Mouse (Mus musculus): ENCODE measurements around the gene Chd3. TPM values are rescaled to one million over a fixed set of nuclear protein-coding genes. Genes with fewer than 3 reads are reported as not detected.

The Chd3 gene
- polyA plus RNA-seq, 2 experiments = 97.8 to 425 TPM

DNA sequence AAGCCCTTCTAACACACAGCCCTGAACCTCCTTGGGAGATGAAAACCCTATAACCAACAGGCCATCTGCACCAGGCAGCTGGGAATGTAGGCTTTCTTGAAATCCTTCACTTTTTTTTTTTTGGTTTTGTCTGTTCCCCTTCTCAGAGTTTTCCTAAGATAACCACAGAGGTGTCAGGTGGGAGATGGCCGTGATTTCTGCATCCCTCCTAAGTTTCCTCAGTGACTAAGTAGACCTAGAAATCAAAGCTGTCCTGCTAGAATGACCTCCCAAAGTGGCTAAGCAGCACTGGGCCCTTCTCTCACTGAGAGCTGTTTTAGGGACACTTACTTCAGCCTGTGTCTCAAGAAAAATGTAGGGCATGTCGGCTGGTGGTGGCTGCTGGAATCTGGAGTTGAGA is 71.4 kb downstream of the Chd3 start:
- 98% methylated on average over 2 of the region's 2 CpGs for WGBS
- ATAC-seq (ENCODE audit: low FRiP score, low read depth) (no peak), DNase-seq (ENCODE audit: low spot score) (no peak)
- Histone ChIP-seq H3K4me2 (replicated peaks; ENCODE audit: low read depth, low read length, severe bottlenecking) (no peak overlapping the region), H3K9me3 (ENCODE audit: control insufficient read depth, low read length) (no peaks in the 10 kb centered on the region), H3K36me3 (ENCODE audit: control insufficient read depth, insufficient read depth, low read length) (peaks cover 48% of the 10 kb centered on the region), H3K4me1 (ENCODE audit: control insufficient read depth, insufficient read depth, low read length) (no peaks in the 10 kb centered on the region), H3K4me3 (replicated peaks; ENCODE audit: low read length) (no peak overlapping the region), H3K27me3 (ENCODE audit: control insufficient read depth, insufficient read depth, low read length) (no peaks in the 10 kb centered on the region), H3K27ac (replicated peaks; ENCODE audit: low read depth, low read length) (no peak overlapping the region), H3K9ac (ENCODE audit: low read depth, low read length, severe bottlenecking) (no peak overlapping the region)
- TF ChIP-seq POLR2A (IDR thresholded peaks at IDR 0.05; ENCODE audit: borderline replicate concordance, extremely low read depth, insufficient read depth, insufficient read length) = no peak

GRCm38 (mm10) chr11:69295286-69295685 is 73.9 kb downstream of the Chd3 start:
- Histone ChIP-seq H3K27me3 (ENCODE audit: control insufficient read depth, insufficient read depth, low read length) (no peaks in the 10 kb centered on the region), H3K27ac (replicated peaks; ENCODE audit: low read depth, low read length) (no peak overlapping the region), H3K4me2 (replicated peaks; ENCODE audit: low read depth, low read length, severe bottlenecking) (no peak overlapping the region), H3K4me3 (replicated peaks; ENCODE audit: low read length) (no peak overlapping the region), H3K36me3 (ENCODE audit: control insufficient read depth, insufficient read depth, low read length) (peaks cover 26% of the 10 kb centered on the region), H3K9me3 (ENCODE audit: control insufficient read depth, low read length) (no peaks in the 10 kb centered on the region), H3K9ac (ENCODE audit: low read depth, low read length, severe bottlenecking) (no peak overlapping the region), H3K4me1 (ENCODE audit: control insufficient read depth, insufficient read depth, low read length) (no peaks in the 10 kb centered on the region)
- DNase-seq (ENCODE audit: low spot score) (no peak), ATAC-seq (ENCODE audit: low FRiP score, low read depth) (no peak)
- no peak for TF ChIP-seq POLR2A (IDR thresholded peaks at IDR 0.05; ENCODE audit: borderline replicate concordance, extremely low read depth, insufficient read depth, insufficient read length)
- 83% methylated on average over 3 of the region's 3 CpGs for WGBS

Other genes with a start within 250 kb of the Chd3 start
- 1.1 and 1.4 TPM in 2 replicates for gene Hes7, start 249.0 kb downstream of the Chd3 start, polyA plus RNA-seq (2012; rRNA removed)
- gene Hes7, start 249.0 kb downstream of the Chd3 start, polyA plus RNA-seq (2014; fragmentation: Nextera tagmentation; extraction: Ambion mirVana) = 0.30 and 0.77 TPM in 2 replicates
- 1.1 and 1.4 TPM in 2 replicates for gene 9130213A22Rik, start 246.8 kb downstream of the Chd3 start, polyA plus RNA-seq (2012; rRNA removed)
- gene 9130213A22Rik, start 246.8 kb downstream of the Chd3 start, polyA plus RNA-seq (2014; fragmentation: Nextera tagmentation; extraction: Ambion mirVana) = 0.41 and 0.77 TPM in 2 replicates
- 1.6 TPM in 2 replicates for gene Aloxe3, start 243.5 kb downstream of the Chd3 start, polyA plus RNA-seq (2012; rRNA removed)
- gene Aloxe3, start 243.5 kb downstream of the Chd3 start, polyA plus RNA-seq (2014; fragmentation: Nextera tagmentation; extraction: Ambion mirVana) = 1.6 and 2.2 TPM in 2 replicates
- 0.24 and 0.26 TPM in 2 replicates for gene Alox12b, start 212.4 kb downstream of the Chd3 start, polyA plus RNA-seq (2012; rRNA removed)
- gene Alox12b, start 212.4 kb downstream of the Chd3 start, polyA plus RNA-seq (2014; fragmentation: Nextera tagmentation; extraction: Ambion mirVana) = 0.26 and 0.83 TPM in 2 replicates
- 0.04 and 0.06 TPM in 2 replicates for gene Alox8, start 171.6 kb downstream of the Chd3 start, polyA plus RNA-seq (2012; rRNA removed)
- 0.08 and 0.15 TPM in 2 replicates for gene Alox8, start 171.6 kb downstream of the Chd3 start, polyA plus RNA-seq (2014; fragmentation: Nextera tagmentation; extraction: Ambion mirVana)
- gene Gucy2e, start 132.4 kb downstream of the Chd3 start, polyA plus RNA-seq (2012; rRNA removed) = 0.09 and 0.14 TPM in 2 replicates
- gene Gucy2e, start 132.4 kb downstream of the Chd3 start, polyA plus RNA-seq (2014; fragmentation: Nextera tagmentation; extraction: Ambion mirVana) = 0.06 and 0.12 TPM in 2 replicates
- gene Cntrob, start 45.6 kb downstream of the Chd3 start, polyA plus RNA-seq (2012; rRNA removed) = 40.0 and 44.0 TPM in 2 replicates
- 14.6 and 15.7 TPM in 2 replicates for gene Cntrob, start 45.6 kb downstream of the Chd3 start, polyA plus RNA-seq (2014; fragmentation: Nextera tagmentation; extraction: Ambion mirVana)
- gene Trappc1, start 45.4 kb downstream of the Chd3 start, polyA plus RNA-seq (2012; rRNA removed) = 92.7 and 93.7 TPM in 2 replicates
- 138 and 144 TPM in 2 replicates for gene Trappc1, start 45.4 kb downstream of the Chd3 start, polyA plus RNA-seq (2014; fragmentation: Nextera tagmentation; extraction: Ambion mirVana)
- 4.0 and 4.1 TPM in 2 replicates for gene Kcnab3, start 43.1 kb downstream of the Chd3 start, polyA plus RNA-seq (2012; rRNA removed)
- 2.0 and 2.2 TPM in 2 replicates for gene Kcnab3, start 43.1 kb downstream of the Chd3 start, polyA plus RNA-seq (2014; fragmentation: Nextera tagmentation; extraction: Ambion mirVana)
- gene Rnf227, start 28.9 kb downstream of the Chd3 start, polyA plus RNA-seq (2012; rRNA removed) = 10.5 and 12.2 TPM in 2 replicates
- gene Rnf227, start 28.9 kb downstream of the Chd3 start, polyA plus RNA-seq (2014; fragmentation: Nextera tagmentation; extraction: Ambion mirVana) = 13.6 and 17.8 TPM in 2 replicates
- 127 and 131 TPM in 2 replicates for gene Naa38, start 26.1 kb upstream of the Chd3 start, polyA plus RNA-seq (2012; rRNA removed)
- gene Naa38, start 26.1 kb upstream of the Chd3 start, polyA plus RNA-seq (2014; fragmentation: Nextera tagmentation; extraction: Ambion mirVana) = 161 and 171 TPM in 2 replicates
- gene Cyb5d1, start 26.2 kb upstream of the Chd3 start, polyA plus RNA-seq (2012; rRNA removed) = 29.5 and 32.7 TPM in 2 replicates
- 22.3 and 27.3 TPM in 2 replicates for gene Cyb5d1, start 26.2 kb upstream of the Chd3 start, polyA plus RNA-seq (2014; fragmentation: Nextera tagmentation; extraction: Ambion mirVana)
- 17.0 and 23.7 TPM in 2 replicates for gene Tmem88, start 28.8 kb upstream of the Chd3 start, polyA plus RNA-seq (2012; rRNA removed)
- 18.7 and 18.9 TPM in 2 replicates for gene Tmem88, start 28.8 kb upstream of the Chd3 start, polyA plus RNA-seq (2014; fragmentation: Nextera tagmentation; extraction: Ambion mirVana)
- 23.7 and 27.5 TPM in 2 replicates for gene Kdm6b, start 44.3 kb upstream of the Chd3 start, polyA plus RNA-seq (2012; rRNA removed)
- 31.4 and 36.4 TPM in 2 replicates for gene Kdm6b, start 44.3 kb upstream of the Chd3 start, polyA plus RNA-seq (2014; fragmentation: Nextera tagmentation; extraction: Ambion mirVana)
- 4.5 and 4.7 TPM in 2 replicates for gene Dnah2, start 179.7 kb upstream of the Chd3 start, polyA plus RNA-seq (2012; rRNA removed)
- gene Dnah2, start 179.7 kb upstream of the Chd3 start, polyA plus RNA-seq (2014; fragmentation: Nextera tagmentation; extraction: Ambion mirVana) = 3.6 and 4.2 TPM in 2 replicates
- gene Efnb3, start 190.8 kb upstream of the Chd3 start, polyA plus RNA-seq (2012; rRNA removed) = 57.6 and 78.1 TPM in 2 replicates
- gene Efnb3, start 190.8 kb upstream of the Chd3 start, polyA plus RNA-seq (2014; fragmentation: Nextera tagmentation; extraction: Ambion mirVana) = 12.7 and 14.6 TPM in 2 replicates
- gene Wrap53, start 210.8 kb upstream of the Chd3 start, polyA plus RNA-seq (2012; rRNA removed) = 19.0 and 25.1 TPM in 2 replicates
- gene Wrap53, start 210.8 kb upstream of the Chd3 start, polyA plus RNA-seq (2014; fragmentation: Nextera tagmentation; extraction: Ambion mirVana) = 20.6 and 20.8 TPM in 2 replicates
- gene Trp53, start 211.0 kb upstream of the Chd3 start, polyA plus RNA-seq (2012; rRNA removed) = 173 and 200 TPM in 2 replicates
- 138 and 155 TPM in 2 replicates for gene Trp53, start 211.0 kb upstream of the Chd3 start, polyA plus RNA-seq (2014; fragmentation: Nextera tagmentation; extraction: Ambion mirVana)
- 17.9 and 20.6 TPM in 2 replicates for gene Atp1b2, start 236.5 kb upstream of the Chd3 start, polyA plus RNA-seq (2012; rRNA removed)
- 9.1 and 10.4 TPM in 2 replicates for gene Atp1b2, start 236.5 kb upstream of the Chd3 start, polyA plus RNA-seq (2014; fragmentation: Nextera tagmentation; extraction: Ambion mirVana)
- 0.05 TPM in 1 of 2 replicates, not detected in the other for gene Shbg, start 248.5 kb upstream of the Chd3 start, polyA plus RNA-seq (2012; rRNA removed)
- gene Shbg, start 248.5 kb upstream of the Chd3 start, polyA plus RNA-seq (2014; fragmentation: Nextera tagmentation; extraction: Ambion mirVana) = not detected in 2 replicates